Mouse (Mus musculus) CD4-positive, CD25-positive, alpha-beta regulatory T cell, adult 9 weeks (primary cell): ENCODE measurements around the gene Cd59a. TPM values are rescaled to one million over a fixed set of nuclear protein-coding genes. Genes with fewer than 3 reads are reported as not detected.

Source experiments
- polyA plus RNA-seq: library from polyadenylated mRNA; unstranded; fragments of 100-300 nt; shearing (Covaris generic); gene quantifications from one replicate; pipeline ENCODE4 v1.2.1, GENCODE M21; 2017

Cd59a gene
- not detected for polyA plus RNA-seq

GRCm38 (mm10) chr2:104095741-104096213, at the start of gene Cd59a:
Cd59a (plus strand) TSS chr2:104095801.

GRCm38 (mm10) chr2:104065526-104065925, 30.1 kb upstream of the Cd59a start, which contains the start of gene Gm10912:
Gm10912 (plus strand) TSS chr2:104065826.

GRCm38 (mm10) chr2:104068450-104068849, 27.2 kb upstream of the Cd59a start, which contains the start of gene Gm10799:
Gm10799 (minus strand) TSS chr2:104068550.

GRCm38 (mm10) chr2:104069704-104070185, 25.9 kb upstream of the Cd59a start, which contains the start of gene Cd59b:
Cd59b (plus strand) TSS chr2:104069849.

GRCm38 (mm10) chr2:104122505-104123378, 27.1 kb downstream of the Cd59a start, which contains the start of gene A930018P22Rik:
A930018P22Rik (plus strand) TSS chr2:104122769.

Other genes starting within 250 kb of the Cd59a start
- gene Lmo2, start 137.8 kb upstream of the Cd59a start, polyA plus RNA-seq = not detected
- 59.5 TPM for gene Fbxo3, start 68.1 kb upstream of the Cd59a start, polyA plus RNA-seq
- gene 4931422A03Rik, start 67.4 kb upstream of the Cd59a start, polyA plus RNA-seq = 4.4 TPM
- 0.22 TPM for gene Gm10912, start 30.0 kb upstream of the Cd59a start, polyA plus RNA-seq
- not detected for gene Gm10799, start 27.3 kb upstream of the Cd59a start, polyA plus RNA-seq
- not detected for gene Cd59b, start 26.0 kb upstream of the Cd59a start, polyA plus RNA-seq
- gene A930018P22Rik, start 27.0 kb downstream of the Cd59a start, polyA plus RNA-seq = not detected